Mouse (Mus musculus) gastrocnemius, adult 18-20 months (tissue): ENCODE results near the gene Ffar1. TPM values are rescaled to one million over a fixed set of nuclear protein-coding genes. Genes with fewer than 3 reads are reported as not detected.
A peak's percentile ranks its signal among the peaks of the same experiment; 100 is the strongest.

Experiments used
- DNase-seq: peaks from one replicate; pipeline ENCODE4 v3.0.0; 2021; ENCODE audit warnings: low spot score
- long read RNA-seq, 2 experiments: library from polyadenylated mRNA; stranded (forward); transcript quantifications; one replicate each; pipeline ENCODE4 v2.0.0; 2021
- total RNA-seq, 2 experiments: library from RNA; stranded (reverse); gene quantifications; 2 replicates each; pipeline ENCODE4 v1.2.3; 2021

The Ffar1 gene
- not detected for total RNA-seq
- long read RNA-seq, experiment 1, result 0 reads
- long read RNA-seq, experiment 2, result 0 reads

DNA sequence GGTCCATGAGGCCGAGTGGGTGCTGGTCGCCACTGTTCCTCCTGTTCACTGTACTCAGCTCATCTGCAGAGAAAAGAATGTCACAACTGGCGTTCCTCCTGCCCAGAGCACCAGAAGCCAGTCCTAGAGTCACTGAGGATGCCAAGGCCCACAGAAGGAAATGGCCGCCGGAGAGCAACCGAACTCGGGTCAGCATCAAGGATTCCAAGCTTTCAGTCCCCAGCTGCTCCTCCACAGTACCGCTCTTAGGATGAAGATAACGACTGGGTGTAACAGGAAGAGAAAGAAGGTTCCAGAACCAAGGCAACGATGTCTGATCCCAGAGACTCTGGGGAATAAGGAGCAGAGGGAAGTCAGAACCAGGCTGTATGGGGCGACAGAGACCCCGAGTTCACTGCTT, at the start of gene Ffar1:
Gene Ffar1 (minus strand): TSS at position 101 of the 400 bp plus-strand sequence.
- no peak for DNase-seq

GRCm38 (mm10) chr7:30909773-30910172, 48.4 kb upstream of the Ffar1 start:
- DNase-seq, result no peak

DNA sequence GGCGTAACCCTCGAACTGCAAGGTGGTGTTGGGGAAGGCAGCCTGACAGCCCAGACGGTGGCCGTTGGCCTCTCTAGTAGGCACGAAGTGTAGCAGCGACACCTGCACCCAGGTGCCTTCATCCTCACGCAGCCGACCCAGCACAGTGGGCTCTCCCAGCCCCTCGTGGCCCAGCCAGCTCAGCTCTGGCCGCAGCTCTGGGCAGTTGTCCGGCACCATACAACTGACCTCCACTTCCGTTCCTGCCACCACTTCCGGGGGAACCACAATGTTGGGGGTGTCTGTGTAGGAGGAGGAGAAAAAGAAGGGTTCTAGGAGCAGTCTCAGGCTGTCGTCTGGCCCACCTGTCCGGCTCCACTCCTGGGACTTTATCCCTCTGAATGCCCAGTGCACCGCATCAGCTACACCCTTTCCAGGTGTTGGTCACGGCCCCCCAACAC, 47.6 kb upstream of the Ffar1 start:
- DNase-seq, result no peak

DNA sequence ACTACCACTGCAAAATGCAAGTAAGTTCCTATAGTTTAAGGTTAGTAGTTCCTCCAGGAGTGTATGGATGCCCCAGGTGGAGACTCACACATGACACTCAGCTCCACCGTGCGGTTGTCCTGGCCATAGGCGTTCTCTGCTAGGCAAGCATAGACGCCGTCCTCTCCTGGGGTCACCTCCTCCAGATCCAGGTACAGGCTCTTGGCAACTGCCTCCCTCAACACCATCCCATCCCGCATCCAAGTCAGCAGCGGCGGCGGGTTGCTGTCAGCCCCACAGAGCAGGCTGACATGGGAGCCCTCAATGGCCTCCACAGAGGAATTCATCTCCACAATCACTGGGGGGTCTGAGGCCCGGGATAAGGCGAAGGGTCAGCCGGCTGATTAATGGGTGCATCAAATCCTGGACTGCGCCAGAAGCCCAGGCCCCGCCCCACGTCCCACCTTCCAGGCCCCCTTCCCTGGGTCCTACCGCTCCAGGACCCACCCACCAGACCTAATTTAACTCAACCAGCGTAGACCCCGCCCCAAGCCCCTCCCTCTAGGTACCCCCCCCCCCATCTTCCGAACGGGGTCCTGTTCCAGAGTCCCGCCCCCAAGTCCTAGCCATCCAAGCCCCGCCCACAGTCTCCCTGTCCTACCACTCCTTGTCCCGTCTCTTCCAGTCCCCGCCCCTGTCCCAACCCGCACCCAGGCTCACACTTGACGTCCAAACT, 47.1 kb upstream of the Ffar1 start:
- no peak for DNase-seq

DNA sequence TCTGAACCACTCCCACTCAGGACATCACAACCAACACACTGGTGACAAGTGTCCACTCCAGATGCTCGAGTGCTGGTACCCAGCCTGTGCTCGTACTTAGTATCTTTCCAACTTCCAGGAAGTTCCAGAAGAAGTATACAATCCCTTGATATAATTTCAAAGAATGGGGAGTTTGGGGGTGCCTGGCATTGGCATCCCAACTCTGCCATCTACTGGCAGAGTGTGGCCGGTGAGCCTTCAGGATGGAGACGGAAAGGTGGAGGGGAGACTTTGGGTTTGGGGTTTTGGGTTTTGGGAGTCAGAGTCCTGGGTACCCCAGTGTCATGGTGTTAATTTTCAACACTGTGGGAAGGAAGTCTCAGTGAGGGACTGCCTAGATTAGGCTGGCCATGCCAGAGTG, 42.7 kb upstream of the Ffar1 start:
- no peak for DNase-seq

GRCm38 (mm10) chr7:30895217-30895616, 33.9 kb upstream of the Ffar1 start:
- no peak for DNase-seq

- no peak for DNase-seq
These were observed 31.2 kb upstream of the Ffar1 start for GRCm38 (mm10) chr7:30892515-30892914.

DNA sequence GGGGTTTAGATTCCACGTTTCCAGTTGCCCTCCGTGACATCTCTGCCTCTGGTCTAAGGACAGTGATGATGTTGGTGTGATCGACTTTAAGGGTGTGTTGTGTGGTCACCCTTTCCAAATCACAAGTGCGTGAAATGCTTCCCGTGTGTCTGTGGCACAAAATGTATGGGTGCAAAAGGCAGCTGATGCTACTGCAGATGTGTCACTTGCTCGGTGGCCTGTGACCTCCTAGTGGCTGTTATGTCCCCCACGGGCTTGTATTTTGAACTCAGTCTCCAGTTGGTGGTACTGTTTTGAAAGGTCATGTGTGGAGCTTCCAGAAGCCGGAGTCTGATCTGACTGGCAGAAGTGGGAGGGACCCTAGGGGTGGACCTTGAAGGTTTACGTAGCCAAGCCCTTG, 30.4 kb upstream of the Ffar1 start:
- DNase-seq, result no peak

- DNase-seq, result no peak
These were observed 29.3 kb upstream of the Ffar1 start for GRCm38 (mm10) chr7:30890681-30891080.

DNA sequence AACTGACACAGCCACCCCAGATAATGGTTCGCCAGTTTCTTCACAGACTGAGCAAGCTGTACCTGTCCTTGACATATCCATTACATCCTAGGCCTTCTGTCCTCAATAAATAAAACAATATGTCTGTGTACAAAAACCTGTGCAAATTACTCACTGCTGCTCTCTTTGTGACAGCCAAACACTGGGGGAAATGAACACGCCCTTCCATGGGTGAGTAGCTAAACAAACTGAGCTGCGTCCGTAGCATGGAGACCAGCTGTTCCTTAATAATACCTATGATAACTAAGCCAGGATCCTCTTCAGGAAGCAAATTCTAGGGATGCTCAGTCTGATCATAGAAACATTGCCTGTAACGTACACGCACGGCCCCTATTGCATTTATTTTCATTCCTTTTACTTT, 27.4 kb upstream of the Ffar1 start:
- DNase-seq, result no peak

GRCm38 (mm10) chr7:30887568-30888188, 26.3 kb upstream of the Ffar1 start:
- DNase-seq, result no peak

DNA sequence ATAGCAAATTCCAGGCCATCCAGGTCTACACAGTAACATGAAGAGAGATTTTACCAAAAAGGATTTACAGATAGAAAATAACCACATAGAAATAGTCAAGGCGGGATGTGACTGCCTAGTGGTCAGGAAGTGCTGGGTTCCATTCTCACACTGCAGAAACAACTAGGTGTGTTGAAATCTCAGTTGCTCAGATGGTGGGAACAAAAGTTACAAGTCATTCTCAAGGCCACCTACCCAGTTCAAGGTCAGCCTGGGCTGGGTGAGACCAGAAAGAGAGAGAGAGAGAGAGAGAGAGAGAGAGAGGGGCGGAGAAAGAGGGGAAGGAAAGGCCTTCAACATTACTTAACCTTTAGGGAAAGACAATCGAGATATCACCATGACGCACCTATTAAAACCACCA, 25.5 kb upstream of the Ffar1 start:
- no peak for DNase-seq

- no peak for DNase-seq
These were observed 22.7 kb upstream of the Ffar1 start for GRCm38 (mm10) chr7:30884047-30884446.

GRCm38 (mm10) chr7:30881367-30881766, 20.0 kb upstream of the Ffar1 start:
- no peak for DNase-seq

DNA sequence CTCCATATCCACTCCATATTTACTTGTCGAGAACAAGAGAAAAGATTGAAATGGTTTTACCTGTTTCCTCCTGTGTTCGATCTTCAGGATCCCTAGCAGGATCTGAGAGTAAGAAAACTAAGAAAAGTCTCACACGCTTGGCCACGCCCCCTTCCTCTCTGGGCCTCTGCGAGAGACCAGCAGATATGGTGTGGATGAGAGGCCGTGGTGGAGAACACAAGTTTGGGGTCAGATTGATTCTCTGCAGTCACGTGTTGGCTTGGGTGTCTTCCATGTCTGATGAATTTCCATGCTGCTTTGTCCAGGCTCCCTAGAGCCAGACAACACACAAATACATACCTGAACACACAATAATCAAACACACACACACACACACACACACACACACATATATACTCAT, 18.8 kb upstream of the Ffar1 start, which contains the start of gene Cd22:
Gene Cd22 (minus strand): TSS at position 167 of the 400 bp plus-strand sequence.
- no peak for DNase-seq

- DNase-seq, result no peak
These were observed 17.6 kb upstream of the Ffar1 start for GRCm38 (mm10) chr7:30878950-30879349.

GRCm38 (mm10) chr7:30873083-30873482, 11.7 kb upstream of the Ffar1 start:
- peak; percentile 71 for DNase-seq

DNA sequence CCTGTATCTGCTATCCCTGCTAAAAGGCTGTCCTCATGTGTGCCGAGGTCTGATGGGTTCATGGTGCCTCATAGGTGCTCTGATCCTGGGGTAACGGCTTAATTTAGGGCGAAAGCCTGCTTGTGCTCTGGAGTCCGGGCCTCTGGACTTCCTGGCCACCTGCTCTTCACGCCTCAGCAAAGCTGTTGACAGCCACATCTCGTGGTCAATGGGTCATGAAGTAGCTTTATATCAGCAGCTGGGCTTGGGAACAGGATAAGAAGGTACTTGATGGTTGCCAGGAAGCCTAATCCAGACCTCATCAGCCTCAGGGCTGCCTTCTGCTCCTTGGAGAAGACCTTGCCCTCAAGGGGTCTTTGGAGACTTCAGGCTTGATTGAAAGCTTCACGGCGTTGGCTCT, 2.0 kb upstream of the Ffar1 start:
- no peak for DNase-seq

DNA sequence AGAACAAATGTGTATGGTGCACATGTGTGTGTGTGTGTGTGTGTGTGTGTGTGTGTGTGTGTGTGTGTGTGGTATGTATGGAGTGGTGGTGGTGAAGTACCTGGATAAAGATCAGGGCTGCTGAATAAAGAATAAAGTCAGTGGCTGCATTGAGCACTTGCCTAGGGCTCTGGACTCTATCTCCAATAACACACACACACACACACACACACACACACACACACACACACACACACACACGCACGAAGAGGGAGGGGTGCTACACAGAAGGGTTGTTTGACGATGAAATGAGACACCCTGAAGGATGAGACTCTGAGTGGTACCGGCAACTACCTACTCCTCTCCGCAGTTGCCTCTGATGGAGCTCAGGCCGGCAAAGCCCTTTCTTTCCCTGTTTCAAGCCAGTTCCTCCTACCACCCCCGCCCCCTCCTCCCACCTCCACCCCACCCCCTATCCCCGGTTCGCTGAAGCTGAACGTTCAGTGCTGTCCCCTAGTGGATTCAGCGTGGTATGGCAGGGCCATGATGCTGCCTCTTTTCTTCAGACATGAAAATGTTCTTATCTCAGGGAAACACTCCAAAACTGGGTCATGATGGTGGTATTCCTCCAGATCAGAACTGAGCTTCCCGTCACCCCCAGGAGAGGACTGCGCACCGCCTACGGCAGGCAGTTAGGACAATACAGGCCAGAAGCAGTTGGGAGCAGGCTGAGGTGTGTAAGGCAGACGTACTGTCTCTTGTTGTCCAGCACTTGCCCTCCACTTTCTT, 1.5 kb downstream of the Ffar1 start:
- DNase-seq, result peak; percentile 5

DNA sequence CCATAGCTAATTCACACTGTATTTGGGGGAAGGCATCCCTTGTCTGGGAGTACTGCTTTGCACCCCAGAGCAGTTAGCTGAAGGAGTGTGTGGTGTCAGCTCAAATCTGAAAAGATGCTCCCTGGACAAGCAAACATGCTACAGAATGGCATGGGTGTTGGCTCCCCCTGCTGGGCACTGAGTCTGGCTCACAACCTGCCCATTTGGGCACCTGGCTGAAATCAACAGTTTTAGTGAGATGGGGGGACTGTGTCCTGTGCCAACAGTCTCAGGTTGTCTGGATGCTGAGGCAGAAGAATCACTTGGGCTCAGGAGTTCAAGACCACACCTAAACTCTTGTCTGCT, 2.1 kb downstream of the Ffar1 start:
- DNase-seq, result peak; percentile 42

GRCm38 (mm10) chr7:30857746-30858145, 3.6 kb downstream of the Ffar1 start:
- no peak for DNase-seq

- DNase-seq, result no peak
These were observed 5.3 kb downstream of the Ffar1 start, which contains the start of gene Ffar3 for GRCm38 (mm10) chr7:30856078-30856477. Ffar3 (minus strand) TSS chr7:30856178.
